Mouse (Mus musculus): ENCODE data around the gene Dnmbp. TPM values are rescaled to one million over a fixed set of nuclear protein-coding genes. Genes with fewer than 3 reads are reported as not detected.

Dnmbp gene
- total RNA-seq, 2 experiments from 2014 or later: 12.1 to 13.5 TPM

DNA sequence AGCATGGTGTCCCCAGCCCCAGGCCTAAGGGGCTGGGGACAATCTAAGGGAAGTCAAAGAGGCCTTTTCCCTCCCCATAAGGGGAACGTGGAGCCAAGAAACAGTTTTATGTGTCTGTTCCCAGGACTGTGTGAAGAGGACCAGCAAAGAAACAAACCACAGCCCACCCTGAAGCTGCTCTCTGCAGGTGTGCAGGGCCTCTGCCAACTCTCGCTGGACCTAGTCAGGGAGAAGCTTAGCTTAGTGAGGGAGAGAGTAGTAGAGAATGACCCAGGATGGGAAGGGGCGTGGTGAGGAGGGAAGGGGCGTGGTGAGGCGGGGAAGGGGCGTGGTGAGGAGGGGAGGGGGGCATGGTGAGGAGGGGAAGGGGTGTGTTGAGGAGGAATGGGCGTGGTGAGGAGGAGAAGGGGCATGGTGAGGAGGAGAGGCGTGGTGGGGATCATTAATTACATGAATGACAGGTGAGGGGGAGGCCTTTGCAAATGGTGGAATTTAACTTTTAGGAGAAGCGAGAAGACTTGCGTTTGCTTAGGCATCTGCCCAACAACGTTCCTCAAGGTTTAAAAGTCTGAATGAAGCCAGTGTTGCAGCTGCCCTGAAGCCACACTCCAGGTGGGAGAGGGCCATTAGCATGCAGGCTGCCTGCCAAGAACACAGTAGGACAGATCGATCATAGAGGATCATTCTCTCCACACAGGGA, 9.3 kb upstream of the Dnmbp start:
- no peak for DNase-seq (ENCODE audit: low spot score in 2 of 2)

DNA sequence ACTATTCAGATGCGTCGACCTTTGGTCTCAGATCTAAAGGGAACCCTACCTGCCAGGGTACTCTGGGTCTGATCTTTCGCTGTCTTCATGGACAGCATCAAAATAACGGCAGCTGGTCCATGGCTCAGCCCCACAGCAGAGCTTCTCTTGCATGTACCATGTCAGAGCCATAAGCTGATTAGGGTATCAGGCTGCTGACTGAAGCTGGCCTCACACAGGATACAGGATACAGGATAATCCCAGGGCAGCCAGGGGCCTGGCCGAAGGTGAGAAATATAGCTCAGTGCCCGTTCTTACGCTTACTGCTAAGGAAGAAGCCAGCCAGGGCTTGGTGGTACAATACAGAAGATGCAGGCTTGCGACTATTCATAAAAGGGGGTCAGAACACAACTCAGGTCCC, 4.6 kb upstream of the Dnmbp start:
- DNase-seq (ENCODE audit: low spot score in 2 of 2): no peak

- DNase-seq (ENCODE audit: low spot score in 2 of 2): no peak
Observed at GRCm38 (mm10) chr19:43943076-43943475, 3.1 kb upstream of the Dnmbp start.

DNA sequence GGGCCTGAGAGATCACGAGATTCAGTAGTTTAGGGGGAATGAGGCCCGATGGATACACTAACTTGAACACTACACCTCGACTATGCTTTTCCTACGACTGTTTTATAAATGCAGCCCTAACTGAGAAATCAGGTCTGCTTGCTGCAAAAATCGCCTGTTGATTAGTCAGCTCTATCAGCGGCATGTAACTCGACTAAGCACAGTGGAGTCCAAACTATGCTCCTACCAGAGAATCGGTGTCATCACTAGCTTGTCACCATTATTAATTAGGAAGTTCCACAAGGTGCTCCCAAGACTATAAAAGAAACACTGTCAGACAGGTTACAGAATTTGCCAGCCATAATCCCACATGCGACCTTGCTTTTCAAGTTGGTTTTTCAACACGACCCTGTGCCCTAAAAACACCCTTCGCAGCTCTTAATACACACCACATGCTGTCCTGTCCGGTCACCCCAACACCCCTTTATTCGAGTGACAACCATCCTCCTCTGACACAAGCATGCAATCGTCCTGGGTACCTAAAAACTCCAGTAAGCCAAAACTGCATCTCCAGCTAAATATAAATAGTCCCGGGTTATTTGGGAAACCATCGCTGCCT, 721 bp downstream of the Dnmbp start:
- DNase-seq (ENCODE audit: low spot score in 2 of 2): no peak

- DNase-seq (ENCODE audit: low spot score in 2 of 2): no peak
Observed at GRCm38 (mm10) chr19:43938355-43938754, 1.6 kb downstream of the Dnmbp start.

GRCm38 (mm10) chr19:43930926-43931325, 9.1 kb downstream of the Dnmbp start:
- DNase-seq (ENCODE audit: low spot score in 2 of 2): no peak

DNA sequence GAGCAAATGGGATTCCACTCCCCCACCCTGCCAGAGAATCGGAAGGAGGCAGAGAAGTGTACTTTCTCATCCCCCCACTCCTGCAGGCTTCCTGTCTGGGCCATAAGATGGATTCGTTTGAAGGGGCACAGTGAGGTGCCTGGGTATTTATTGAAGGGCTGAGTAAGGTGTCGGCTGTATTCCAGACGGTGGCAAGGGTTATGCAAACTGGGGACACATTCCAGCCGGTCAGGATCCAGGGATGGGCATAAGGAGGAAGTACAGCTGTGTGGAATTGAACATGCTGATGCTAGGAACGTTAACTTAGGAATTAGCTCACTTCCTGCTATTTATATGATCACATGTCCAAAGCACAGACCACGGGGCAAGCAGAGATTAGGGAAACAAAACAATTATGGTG, 9.6 kb downstream of the Dnmbp start:
- no peak for DNase-seq (ENCODE audit: low spot score in 2 of 2)

DNA sequence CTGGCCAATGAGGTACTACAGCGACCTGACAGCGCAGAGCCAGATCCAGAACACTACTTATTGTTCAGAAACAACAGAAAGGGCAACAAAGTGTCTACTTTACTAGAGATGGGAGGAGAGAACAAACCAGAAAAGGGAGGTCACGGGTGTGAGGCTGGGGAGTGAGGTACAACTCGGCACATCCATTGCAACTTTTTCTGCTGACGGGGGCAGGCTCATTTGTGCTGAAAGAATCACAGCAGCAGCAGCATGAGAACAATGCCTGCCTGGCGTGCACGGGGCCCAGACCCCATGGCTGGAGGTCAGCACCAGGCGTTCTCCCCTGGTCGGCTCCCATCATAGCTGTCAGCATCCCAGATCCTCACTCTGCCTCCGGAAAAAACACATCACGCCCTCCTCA, 10.1 kb downstream of the Dnmbp start:
- DNase-seq (ENCODE audit: low spot score in 2 of 2): no peak

DNA sequence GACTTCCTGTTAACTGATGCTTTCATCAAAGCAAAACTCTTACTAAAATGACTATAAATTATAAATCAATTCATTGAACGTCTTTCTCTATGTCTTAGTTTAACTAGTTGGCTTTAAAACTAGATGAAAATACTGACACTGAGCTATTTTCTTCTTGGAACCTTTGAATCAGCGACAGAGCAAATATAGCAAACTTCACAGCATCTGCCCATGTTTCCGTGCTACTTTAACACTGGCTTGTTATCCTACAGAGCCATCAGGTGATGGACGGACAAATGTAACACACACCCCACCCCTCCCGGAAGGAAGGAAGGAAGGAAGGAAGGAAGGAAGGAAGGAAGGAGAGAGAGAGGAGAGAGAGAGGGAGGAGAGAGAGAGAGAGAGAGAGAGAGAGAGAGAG, 12.0 kb downstream of the Dnmbp start:
- no peak for DNase-seq (ENCODE audit: low spot score in 2 of 2)

GRCm38 (mm10) chr19:43927057-43927456, 12.9 kb downstream of the Dnmbp start:
- no peak for DNase-seq (ENCODE audit: low spot score in 2 of 2)

DNA sequence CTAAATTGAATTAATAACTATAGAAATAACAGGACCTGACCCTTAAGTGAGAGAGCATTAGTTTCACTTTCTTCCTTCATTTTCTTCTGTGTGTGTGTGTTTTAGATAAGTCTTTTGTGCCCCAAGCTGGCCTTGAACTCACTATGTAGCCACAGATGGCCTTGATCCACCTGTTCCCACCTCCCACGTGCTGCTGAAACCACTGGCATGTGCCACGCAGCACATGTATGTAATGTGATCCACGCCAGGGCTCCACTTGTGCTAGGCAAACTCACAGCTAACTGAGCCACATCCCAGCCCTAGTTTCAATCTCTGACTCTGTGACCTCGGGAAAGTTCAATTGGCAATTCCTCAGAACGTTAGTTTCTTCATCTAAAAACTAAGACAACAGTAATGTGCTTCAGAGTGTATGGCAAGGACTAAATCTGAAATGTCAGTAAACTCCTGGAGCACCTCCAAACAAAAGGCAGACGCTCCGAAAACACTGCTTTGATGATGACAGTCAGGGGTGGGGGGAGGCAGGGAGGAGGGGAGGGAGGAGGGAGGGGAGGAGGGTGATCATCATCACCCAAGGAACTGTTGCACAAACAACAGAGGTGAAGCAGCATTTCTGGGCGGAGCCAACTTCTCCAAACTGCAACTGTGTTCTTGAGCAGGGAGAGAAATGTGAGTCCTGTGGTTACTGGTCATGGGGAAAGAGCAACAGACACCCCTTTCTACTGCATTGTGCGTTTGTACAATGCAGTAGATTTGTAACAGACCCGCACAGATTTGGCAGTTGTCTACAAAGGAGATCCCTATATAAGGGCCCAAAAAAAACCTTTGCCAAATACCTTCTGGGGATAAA, 13.6 kb downstream of the Dnmbp start:
- no peak for DNase-seq (ENCODE audit: low spot score in 2 of 2)

- no peak for DNase-seq (ENCODE audit: low spot score in 2 of 2)
Observed at GRCm38 (mm10) chr19:43924361-43924760, 15.6 kb downstream of the Dnmbp start.

GRCm38 (mm10) chr19:43922963-43923362, 17.0 kb downstream of the Dnmbp start:
- DNase-seq (ENCODE audit: low spot score in 2 of 2): no peak

DNA sequence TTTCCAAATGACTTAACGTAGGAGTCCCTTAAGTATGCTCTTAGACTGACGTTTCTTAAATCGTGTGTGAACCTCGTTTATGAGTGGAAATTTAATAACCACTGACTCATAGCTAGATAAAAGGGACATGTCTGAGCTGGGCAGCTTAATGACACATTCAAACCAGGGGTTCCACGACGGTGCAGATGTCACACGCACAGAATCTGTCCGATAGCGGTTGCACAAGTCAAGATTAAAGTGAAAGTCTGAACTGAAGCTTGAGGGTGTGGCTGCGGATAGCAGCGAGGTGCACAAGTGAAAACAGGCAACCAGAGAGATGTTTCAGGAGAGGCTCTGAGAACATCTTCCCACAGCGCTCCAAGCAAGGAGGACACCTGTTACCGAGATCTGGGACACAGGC, 18.6 kb downstream of the Dnmbp start:
- DNase-seq (ENCODE audit: low spot score in 2 of 2): no peak

GRCm38 (mm10) chr19:43920453-43921300, 19.3 kb downstream of the Dnmbp start:
- no peak for DNase-seq (ENCODE audit: low spot score in 2 of 2)

DNA sequence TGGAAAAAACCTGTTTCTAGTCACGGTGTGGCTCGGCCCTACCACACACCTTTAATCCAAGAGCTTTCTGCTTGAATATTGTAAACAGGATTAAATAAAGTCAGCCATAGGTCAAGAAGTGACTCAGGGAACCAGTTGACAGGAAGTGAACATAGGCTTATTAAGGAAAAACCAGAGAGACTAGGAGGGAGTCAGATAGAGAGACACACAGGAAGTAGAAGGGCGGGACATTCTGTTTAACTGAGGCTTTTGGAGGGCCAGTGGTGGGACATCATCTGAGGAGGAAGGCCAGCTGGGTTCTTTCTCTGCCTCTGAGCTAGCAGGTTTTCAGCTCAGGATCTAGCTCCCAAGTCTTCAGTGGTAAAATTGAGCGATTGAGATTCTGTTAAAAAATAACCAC, 20.1 kb downstream of the Dnmbp start:
- DNase-seq (ENCODE audit: low spot score in 2 of 2): no peak

DNA sequence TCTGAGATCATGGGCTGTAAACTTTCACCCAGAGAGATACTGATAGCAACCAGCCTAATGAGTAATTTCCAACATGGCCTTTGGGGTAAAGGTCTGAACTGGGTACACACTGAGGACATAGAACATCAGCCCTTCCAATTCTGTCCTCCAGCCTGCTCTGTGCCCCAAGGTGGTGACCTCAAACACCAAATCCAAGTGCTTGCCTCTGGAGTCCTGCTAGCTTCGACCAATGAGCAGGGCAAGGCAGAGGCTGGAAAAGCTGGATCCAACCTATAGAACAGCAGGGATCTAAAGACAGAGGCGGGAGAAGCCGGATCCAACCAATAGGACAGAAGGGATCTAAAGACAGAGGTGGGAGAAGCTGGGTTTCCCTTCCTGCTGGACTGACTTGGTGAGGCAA, 21.2 kb downstream of the Dnmbp start:
- no peak for DNase-seq (ENCODE audit: low spot score in 2 of 2)

DNA sequence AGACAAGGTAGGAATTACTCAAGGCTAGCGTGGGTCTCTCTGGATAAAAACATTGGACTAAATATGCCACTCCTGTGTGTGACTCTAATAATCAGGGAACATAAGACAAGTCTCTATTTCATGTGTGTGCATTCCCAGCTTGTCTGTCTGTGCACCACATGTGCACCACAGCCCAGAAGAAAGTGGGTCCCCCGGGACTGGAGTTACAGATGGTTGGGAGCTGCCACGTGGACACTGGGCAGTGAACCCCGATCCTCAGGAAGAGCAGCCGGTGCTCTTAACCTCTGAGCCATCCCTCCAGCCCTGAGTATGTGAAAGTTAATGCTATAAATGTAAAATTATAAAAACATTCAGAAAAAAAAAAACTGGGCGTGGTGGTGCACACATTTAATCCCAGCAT, 22.2 kb downstream of the Dnmbp start:
- no peak for DNase-seq (ENCODE audit: low spot score in 2 of 2)

DNA sequence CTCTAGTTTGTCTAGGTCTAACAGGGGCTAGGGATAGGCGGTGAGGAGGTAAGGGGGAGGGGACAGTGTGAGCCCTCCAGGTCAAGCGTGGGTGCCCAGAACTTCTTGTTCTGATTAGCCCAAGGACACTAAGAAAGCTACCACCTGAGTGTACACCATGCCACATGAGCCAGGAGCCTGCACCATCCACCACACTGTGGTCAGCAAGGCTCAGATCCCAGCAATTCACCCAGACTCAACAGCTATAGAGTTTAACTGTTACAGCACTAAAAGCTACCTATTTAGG, 22.6 kb downstream of the Dnmbp start:
- DNase-seq (ENCODE audit: low spot score in 2 of 2): no peak

- DNase-seq (ENCODE audit: low spot score in 2 of 2): peak in 1 of 2 experiments; percentile 16
Observed at GRCm38 (mm10) chr19:43916586-43917405, 23.2 kb downstream of the Dnmbp start.

GRCm38 (mm10) chr19:43915431-43915830, 24.6 kb downstream of the Dnmbp start:
- no peak for DNase-seq (ENCODE audit: low spot score in 2 of 2)
